Mouse (Mus musculus) ES-Bruce4 (cell line): Measurements from ENCODE around the gene Mfsd4b4.

Experiments
- CTCF ChIP-seq: IDR thresholded peaks from one replicate; pipeline ENCODE4 v1.8.1; 2011; ENCODE audit warnings: low read depth, low read length
- POLR2A ChIP-seq: IDR thresholded peaks from one replicate; pipeline ENCODE4 v1.8.1; 2011; ENCODE audit warnings: low read length; ENCODE audit not compliant: insufficient read depth

DNA sequence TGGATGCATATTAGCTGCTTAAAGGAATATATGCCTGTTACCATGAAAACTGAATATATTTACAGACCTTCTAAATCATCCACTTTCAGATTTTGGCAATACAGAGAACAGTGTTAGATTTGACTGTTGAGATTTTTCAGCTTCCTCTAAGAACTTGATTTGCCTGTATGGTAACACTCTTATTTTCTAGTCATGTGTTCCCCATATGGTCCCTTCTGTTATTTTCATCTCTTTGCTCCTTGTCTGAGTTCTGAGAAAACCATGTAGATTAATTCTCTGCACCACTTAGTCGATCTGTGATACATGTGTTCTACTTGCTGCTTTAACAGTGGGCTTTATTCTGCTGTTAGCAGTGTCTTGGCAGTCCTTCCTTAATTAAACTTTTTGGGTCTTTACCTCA is 56.4 kb downstream of the Mfsd4b4 start:
- TF ChIP-seq CTCF, result no peak
- no peak for TF ChIP-seq POLR2A
